Mouse (Mus musculus): Measurements from ENCODE around the gene Tmem205. TPM values are rescaled to one million over a fixed set of nuclear protein-coding genes. Genes with fewer than 3 reads are reported as not detected.
A peak's percentile ranks its signal among the peaks of the same experiment; 100 is the strongest.

Gene Tmem205
- not detected in 2 replicates for polyA plus RNA-seq (2012; ENCODE audit: insufficient read depth, insufficient read length, low replicate concordance, missing spikeins)

DNA sequence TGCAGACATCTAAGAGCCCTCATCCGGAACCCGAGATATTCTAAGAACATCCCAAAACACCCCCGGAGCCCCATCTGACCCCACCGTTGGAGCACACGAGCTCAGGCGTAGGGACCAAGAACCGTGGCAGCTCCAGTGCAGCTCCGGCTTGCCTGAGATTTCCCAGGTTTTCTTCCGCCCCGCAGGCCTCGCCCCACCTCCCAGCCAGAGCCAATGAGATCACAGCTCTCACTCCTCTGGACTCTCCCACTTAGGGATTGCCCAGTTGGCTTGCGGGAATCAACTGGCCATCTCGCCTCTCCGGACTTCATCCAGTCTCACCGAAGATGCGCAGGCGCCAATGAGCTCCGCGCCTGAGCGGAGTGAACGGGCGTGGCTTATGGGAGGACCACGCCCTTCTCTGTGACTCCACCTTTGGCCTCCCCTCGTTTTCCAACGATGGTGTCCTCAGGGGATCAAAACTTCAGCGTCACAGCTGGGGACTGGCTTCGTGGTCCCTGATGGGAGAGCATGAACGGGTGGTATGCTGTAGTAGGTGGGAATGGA, at the start of gene Tmem205, which contains the start of gene Ccdc159:
Tmem205 (minus strand) TSS at position 349 of the 546 bp plus-strand sequence.
Ccdc159 (plus strand) TSS at position 264 of the 546 bp plus-strand sequence.
- peaks cover 9% of the 10 kb centered on the region for H3K4me1 ChIP-seq (ENCODE audit: control insufficient read depth, insufficient read depth, low read length)
- peak within 1 kb of the TSS; percentile 63 for H3K4me3 ChIP-seq (ENCODE audit: insufficient read depth, low read depth, low read length)
- H3K27ac ChIP-seq (ENCODE audit: insufficient read depth, low read depth, low read length): peak within 1 kb of the TSS; percentile 16
- WGBS: under 1% methylated on average over 28 of the region's 28 CpGs
- TF ChIP-seq CTCF (IDR thresholded peaks at IDR 0.05; ENCODE audit: insufficient read depth, low read depth, low read length) (no peak), POLR2A (IDR thresholded peaks at IDR 0.05; ENCODE audit: insufficient read depth, low read depth, low read length) (peak; percentile 47)

DNA sequence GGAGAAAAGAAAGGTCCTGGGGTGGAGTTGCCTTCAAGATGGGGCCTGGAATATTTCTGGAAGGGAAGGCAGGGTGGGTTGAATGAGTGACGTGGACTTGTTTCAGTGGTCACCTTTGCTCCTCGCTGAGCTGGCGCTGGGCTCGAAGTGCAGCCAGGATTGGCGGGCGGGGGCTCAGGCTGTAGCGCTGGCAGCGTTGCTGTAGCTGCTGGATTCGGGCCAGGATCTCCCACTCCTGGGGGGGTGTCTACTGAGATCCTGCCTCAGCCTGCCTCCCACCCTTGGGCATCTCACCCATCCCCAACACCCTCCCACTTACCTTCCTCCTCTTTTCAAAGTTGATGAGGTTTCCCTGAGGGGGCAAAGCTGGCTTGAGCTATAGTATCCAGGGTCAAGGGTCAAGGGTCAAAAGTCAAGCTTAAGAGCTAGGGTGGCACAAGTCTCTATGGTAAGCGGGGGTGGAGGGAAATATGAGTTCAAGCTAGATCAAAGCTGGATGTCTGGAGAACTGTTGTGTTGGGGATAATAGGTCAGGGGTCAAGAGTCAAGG, 49.3 kb upstream of the Tmem205 start:
- TF ChIP-seq CTCF (IDR thresholded peaks at IDR 0.05; ENCODE audit: insufficient read depth, low read depth, low read length): no peak
- no peak for TF ChIP-seq POLR2A (IDR thresholded peaks at IDR 0.05; ENCODE audit: insufficient read depth, low read depth, low read length)
- H3K27ac ChIP-seq (ENCODE audit: insufficient read depth, low read depth, low read length): no peak overlapping the region
- no peaks in the 10 kb centered on the region for H3K4me1 ChIP-seq (ENCODE audit: control insufficient read depth, insufficient read depth, low read length)
- no peak overlapping the region for H3K4me3 ChIP-seq (ENCODE audit: insufficient read depth, low read depth, low read length)
- 61% methylated on average over 10 of the region's 10 CpGs for WGBS

DNA sequence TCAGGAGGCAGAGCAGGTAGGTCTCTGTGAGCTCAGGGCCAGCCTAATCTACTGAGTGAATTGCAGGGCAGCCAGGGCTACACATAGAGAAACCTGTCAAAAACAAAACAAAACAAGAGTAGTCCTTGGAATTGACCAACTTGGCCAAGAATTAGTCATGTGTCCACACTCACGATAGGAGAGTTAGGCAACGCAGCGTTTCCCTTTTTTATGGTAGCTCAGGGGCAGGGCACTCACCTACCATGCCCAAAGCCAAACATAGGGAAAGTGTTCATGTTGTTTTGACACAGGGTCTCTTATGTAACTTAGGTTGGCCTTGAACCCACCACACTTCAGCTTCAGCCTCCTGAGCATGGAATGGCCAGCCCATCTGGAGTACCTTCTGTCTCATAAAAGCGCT, 41.9 kb upstream of the Tmem205 start:
- H3K4me3 ChIP-seq (ENCODE audit: insufficient read depth, low read depth, low read length): no peak overlapping the region
- WGBS: 94% methylated on average over 4 of the region's 4 CpGs
- no peak overlapping the region for H3K27ac ChIP-seq (ENCODE audit: insufficient read depth, low read depth, low read length)
- H3K4me1 ChIP-seq (ENCODE audit: control insufficient read depth, insufficient read depth, low read length): peaks cover 4% of the 10 kb centered on the region; the same call in 1 of the 2 replicates
- TF ChIP-seq POLR2A (IDR thresholded peaks at IDR 0.05; ENCODE audit: insufficient read depth, low read depth, low read length) (no peak), CTCF (IDR thresholded peaks at IDR 0.05; ENCODE audit: insufficient read depth, low read depth, low read length) (no peak)

GRCm38 (mm10) chr9:21968883-21969282, 41.5 kb upstream of the Tmem205 start:
- H3K4me1 ChIP-seq (ENCODE audit: control insufficient read depth, insufficient read depth, low read length): peaks cover 4% of the 10 kb centered on the region; the same call in 1 of the 2 replicates
- H3K27ac ChIP-seq (ENCODE audit: insufficient read depth, low read depth, low read length): no peak overlapping the region
- WGBS: 65% methylated on average over 6 of the region's 6 CpGs
- TF ChIP-seq POLR2A (IDR thresholded peaks at IDR 0.05; ENCODE audit: insufficient read depth, low read depth, low read length) (no peak), CTCF (IDR thresholded peaks at IDR 0.05; ENCODE audit: insufficient read depth, low read depth, low read length) (no peak)
- H3K4me3 ChIP-seq (ENCODE audit: insufficient read depth, low read depth, low read length): no peak overlapping the region

- Histone ChIP-seq H3K27ac (ENCODE audit: insufficient read depth, low read depth, low read length) (no peak within 1 kb of the TSS), H3K4me3 (ENCODE audit: insufficient read depth, low read depth, low read length) (peak within 1 kb of the TSS; percentile 42), H3K4me1 (ENCODE audit: control insufficient read depth, insufficient read depth, low read length) (peaks cover 24% of the 10 kb centered on the region)
- TF ChIP-seq CTCF (IDR thresholded peaks at IDR 0.05; ENCODE audit: insufficient read depth, low read depth, low read length) (no peak), POLR2A (IDR thresholded peaks at IDR 0.05; ENCODE audit: insufficient read depth, low read depth, low read length) (no peak)
- 55% methylated on average over 8 of the region's 8 CpGs for WGBS
These were observed 36.1 kb upstream of the Tmem205 start, which contains the start of gene Epor for GRCm38 (mm10) chr9:21963417-21963816. Gene Epor (minus strand): TSS chr9:21963506.

GRCm38 (mm10) chr9:21962416-21963059, 35.2 kb upstream of the Tmem205 start:
- Histone ChIP-seq H3K27ac (ENCODE audit: insufficient read depth, low read depth, low read length) (no peak overlapping the region), H3K4me1 (ENCODE audit: control insufficient read depth, insufficient read depth, low read length) (peaks cover 24% of the 10 kb centered on the region), H3K4me3 (ENCODE audit: insufficient read depth, low read depth, low read length) (peak overlapping the region; percentile 42)
- WGBS: 6% methylated on average over 34 of the region's 34 CpGs
- TF ChIP-seq POLR2A (IDR thresholded peaks at IDR 0.05; ENCODE audit: insufficient read depth, low read depth, low read length) (no peak), CTCF (IDR thresholded peaks at IDR 0.05; ENCODE audit: insufficient read depth, low read depth, low read length) (no peak)

DNA sequence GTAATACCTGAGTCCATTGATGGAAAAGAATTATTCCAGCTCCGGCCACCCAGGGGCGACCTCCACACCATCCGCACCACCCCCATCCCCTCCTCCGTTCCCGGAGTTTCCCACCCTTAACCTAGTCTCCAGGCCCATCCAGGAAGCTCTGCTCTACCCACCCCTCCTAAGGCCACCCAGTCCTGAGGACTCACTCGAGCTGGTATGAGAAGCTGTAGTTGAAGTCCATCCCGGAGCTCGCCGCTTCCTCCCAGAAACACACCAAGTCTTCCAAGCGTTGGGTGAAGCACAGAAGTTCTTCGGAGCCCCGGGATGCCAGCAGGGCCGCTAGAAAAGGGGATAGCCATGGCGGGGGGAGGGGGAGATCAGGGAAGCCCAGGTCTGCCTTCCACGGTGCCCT, 34.7 kb upstream of the Tmem205 start:
- TF ChIP-seq CTCF (IDR thresholded peaks at IDR 0.05; ENCODE audit: insufficient read depth, low read depth, low read length): no peak
- no peak for TF ChIP-seq POLR2A (IDR thresholded peaks at IDR 0.05; ENCODE audit: insufficient read depth, low read depth, low read length)
- Histone ChIP-seq H3K27ac (ENCODE audit: insufficient read depth, low read depth, low read length) (no peak overlapping the region), H3K4me3 (ENCODE audit: insufficient read depth, low read depth, low read length) (peak overlapping the region; percentile 42), H3K4me1 (ENCODE audit: control insufficient read depth, insufficient read depth, low read length) (peaks cover 24% of the 10 kb centered on the region)
- WGBS: 2% methylated on average over 15 of the region's 15 CpGs

DNA sequence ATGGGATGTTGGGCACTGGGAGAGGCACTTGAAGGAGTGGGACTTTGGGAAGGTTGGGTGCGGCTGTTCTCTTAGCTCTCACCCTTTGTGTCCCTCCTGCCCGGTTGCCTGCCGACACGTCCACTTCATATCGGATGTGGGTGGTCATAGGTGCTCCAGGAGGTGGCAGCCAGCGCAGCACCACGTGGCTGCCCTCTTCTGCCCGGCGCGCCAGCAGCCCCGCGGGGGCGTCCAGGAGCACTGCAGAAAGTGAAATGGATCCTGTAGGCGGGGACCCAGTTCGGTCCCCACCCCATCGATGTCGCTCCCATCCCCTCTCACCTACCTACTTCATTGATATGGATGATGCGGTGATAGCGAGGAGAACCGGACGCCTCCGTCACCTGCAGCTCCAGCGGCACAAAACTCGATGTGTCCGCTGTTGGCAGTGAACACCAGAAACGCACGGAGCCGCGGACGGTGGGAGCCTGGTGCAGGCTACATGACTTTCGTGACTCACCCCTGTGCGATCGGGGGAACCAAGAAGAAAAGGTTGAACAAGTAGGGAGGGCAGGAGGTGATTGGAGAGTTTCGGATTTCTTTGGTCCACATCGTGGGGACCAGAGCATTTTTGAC, 34.1 kb upstream of the Tmem205 start:
- Histone ChIP-seq H3K27ac (ENCODE audit: insufficient read depth, low read depth, low read length) (no peak overlapping the region), H3K4me3 (ENCODE audit: insufficient read depth, low read depth, low read length) (peak overlapping the region; percentile 42), H3K4me1 (ENCODE audit: control insufficient read depth, insufficient read depth, low read length) (peaks cover 27% of the 10 kb centered on the region)
- WGBS: 4% methylated on average over 35 of the region's 35 CpGs
- TF ChIP-seq POLR2A (IDR thresholded peaks at IDR 0.05; ENCODE audit: insufficient read depth, low read depth, low read length): no peak
- TF ChIP-seq CTCF (IDR thresholded peaks at IDR 0.05; ENCODE audit: insufficient read depth, low read depth, low read length): no peak
